Mouse (Mus musculus): ENCODE measurements around the gene Iqgap1. TPM values are rescaled to one million over a fixed set of nuclear protein-coding genes. Genes with fewer than 3 reads are reported as not detected.
"Not testable (repeated sequence)": the region's sequence is repeated elsewhere in the genome, so short reads cannot be mapped to it uniquely, and the experiment has no call there.

The Iqgap1 gene
- polyA plus RNA-seq, 1 experiment from 2014 or later = 21.7 TPM

DNA sequence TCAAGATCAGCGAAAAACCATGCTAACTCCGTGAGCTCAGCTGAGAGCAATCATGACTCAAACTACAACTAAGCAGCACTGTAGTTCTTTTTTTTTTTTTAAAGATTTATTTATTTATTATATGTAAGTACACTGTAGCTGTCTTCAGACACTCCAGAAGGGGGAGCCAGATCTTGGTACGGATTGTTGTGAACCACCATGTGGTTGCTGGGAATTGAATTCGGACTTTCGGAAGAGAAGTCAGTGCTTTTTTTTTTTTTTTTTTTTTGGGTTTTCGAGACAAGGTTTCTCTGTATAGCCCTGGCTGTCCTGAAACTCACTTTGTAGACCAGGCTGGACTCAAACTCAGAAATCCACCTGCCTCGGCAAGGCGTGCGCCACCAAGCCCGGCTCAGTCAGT is 76.7 kb downstream of the Iqgap1 start:
- H3K27me3 ChIP-seq; H3K4me3 ChIP-seq (replicated peaks); H3K27ac ChIP-seq; H3K9me3 ChIP-seq; H3K4me2 ChIP-seq (replicated peaks); ATAC-seq; H3K9ac ChIP-seq (replicated peaks): not testable (repeated sequence)
- peaks cover 54% of the 10 kb centered on the region for H3K36me3 ChIP-seq
- H3K4me1 ChIP-seq (replicated peaks) = peaks cover 27% of the 10 kb centered on the region
- WGBS = 97% methylated on average over 10 of the region's 10 CpGs

DNA sequence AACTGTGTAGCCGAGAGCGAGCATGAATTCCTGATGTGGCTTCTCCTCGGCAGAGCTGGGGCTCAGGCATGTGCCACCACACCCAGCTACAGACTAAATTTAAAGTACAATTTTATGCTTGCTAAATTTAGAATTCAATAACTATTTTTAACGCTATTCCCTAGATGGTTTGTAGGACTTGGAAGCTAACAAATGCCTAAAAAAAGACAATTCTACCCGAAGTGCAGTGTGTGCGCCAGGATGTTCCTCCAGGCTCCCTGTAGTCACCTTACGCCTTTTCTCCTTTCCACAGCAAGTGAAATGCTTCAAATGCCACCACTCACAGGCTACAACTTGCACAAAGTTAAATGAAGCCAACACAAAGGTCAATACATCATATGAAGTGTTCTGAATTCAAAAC is 78.4 kb downstream of the Iqgap1 start:
- no peak overlapping the region for H3K27ac ChIP-seq
- peaks cover 65% of the 10 kb centered on the region for H3K36me3 ChIP-seq
- 73% methylated on average over 7 of the region's 7 CpGs for WGBS

GRCm38 (mm10) chr7:80746166-80746761 is 79.5 kb downstream of the Iqgap1 start:
- H3K36me3 ChIP-seq = peaks cover 63% of the 10 kb centered on the region
- ATAC-seq = peak; percentile 84
- H3K9me3 ChIP-seq = no peaks in the 10 kb centered on the region
- H3K4me3 ChIP-seq (replicated peaks) = no peak overlapping the region
- H3K9ac ChIP-seq (replicated peaks) = peak overlapping the region; percentile 34; the same call in 1 of the 2 replicates
- 4% methylated on average over 5 of the region's 5 CpGs for WGBS
- peak overlapping the region; percentile 69 for H3K27ac ChIP-seq
- H3K27me3 ChIP-seq = no peaks in the 10 kb centered on the region
- no peak overlapping the region for H3K4me2 ChIP-seq (replicated peaks)
- H3K4me1 ChIP-seq (replicated peaks) = peaks cover 29% of the 10 kb centered on the region

More for the DNA sequence above, 78.4 kb downstream of the Iqgap1 start:
- H3K4me3 ChIP-seq (replicated peaks) = no peak overlapping the region
- no peaks in the 10 kb centered on the region for H3K9me3 ChIP-seq
- H3K4me2 ChIP-seq (replicated peaks) = no peak overlapping the region
- no peaks in the 10 kb centered on the region for H3K27me3 ChIP-seq
- H3K9ac ChIP-seq (replicated peaks) = no peak overlapping the region
- H3K4me1 ChIP-seq (replicated peaks) = peaks cover 29% of the 10 kb centered on the region
- no peak for ATAC-seq

DNA sequence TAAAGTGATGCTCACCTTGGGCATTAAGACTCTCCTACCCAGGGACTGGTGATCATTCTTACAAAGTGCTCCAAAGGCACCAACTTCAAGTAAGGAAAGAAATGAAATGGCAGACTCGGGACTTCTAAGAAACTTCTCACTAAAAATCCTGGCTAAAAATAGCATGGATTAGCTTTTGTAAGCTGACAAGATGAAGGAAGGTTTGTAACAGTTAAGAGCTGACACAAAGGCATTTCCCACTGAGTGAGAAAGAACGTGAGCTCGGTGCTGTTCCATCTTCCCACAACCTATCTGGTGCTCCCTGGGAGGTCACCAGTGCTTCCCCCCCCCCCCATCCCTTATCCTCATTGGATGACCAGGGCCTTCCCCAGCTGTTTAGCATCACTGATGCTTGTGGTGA is 80.0 kb downstream of the Iqgap1 start:
- Histone ChIP-seq H3K36me3 (peaks cover 58% of the 10 kb centered on the region), H3K9ac (replicated peaks) (peak overlapping the region; percentile 50; the same call in 1 of the 2 replicates), H3K4me1 (replicated peaks) (peaks cover 29% of the 10 kb centered on the region), H3K27me3 (no peaks in the 10 kb centered on the region), H3K27ac (peak overlapping the region; percentile 69), H3K9me3 (no peaks in the 10 kb centered on the region), H3K4me2 (replicated peaks) (no peak overlapping the region), H3K4me3 (replicated peaks) (no peak overlapping the region)
- peak; percentile 29 for ATAC-seq
- under 1% methylated on average over 3 of the region's 3 CpGs for WGBS

DNA sequence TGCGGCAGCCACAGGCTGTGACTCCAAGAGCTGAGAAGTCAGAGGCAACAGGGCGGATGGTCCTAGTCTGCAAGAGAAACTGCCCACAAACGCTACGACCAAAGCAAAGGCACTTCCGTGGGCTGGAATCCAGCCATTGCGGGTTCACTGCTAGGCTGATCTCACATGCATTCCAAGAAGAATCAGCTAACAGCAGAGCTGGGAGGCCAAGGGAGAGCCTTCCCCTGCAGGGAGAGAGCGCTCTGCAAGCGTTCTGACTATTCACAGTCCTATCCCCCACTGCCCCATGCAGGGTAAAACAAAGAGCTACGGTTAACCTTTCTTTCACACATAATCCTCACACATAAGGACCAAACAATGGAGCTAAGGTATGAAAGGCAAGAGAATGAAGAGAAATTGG is 80.5 kb downstream of the Iqgap1 start:
- ATAC-seq = peak; percentile 47; the same call in 1 of the 2 replicates
- 6% methylated on average over 9 of the region's 9 CpGs for WGBS
- Histone ChIP-seq H3K36me3 (peaks cover 54% of the 10 kb centered on the region), H3K27me3 (no peaks in the 10 kb centered on the region), H3K4me3 (replicated peaks) (no peak overlapping the region), H3K27ac (peak overlapping the region; percentile 69), H3K4me1 (replicated peaks) (peaks cover 29% of the 10 kb centered on the region), H3K9me3 (no peaks in the 10 kb centered on the region), H3K9ac (replicated peaks) (peak overlapping the region; percentile 50; the same call in 1 of the 2 replicates), H3K4me2 (replicated peaks) (peak overlapping the region; percentile 13; the same call in 1 of the 2 replicates)

- WGBS = 79% methylated on average over 9 of the region's 9 CpGs
- H3K36me3 ChIP-seq = peaks cover 53% of the 10 kb centered on the region
- no peak overlapping the region for H3K4me3 ChIP-seq (replicated peaks)
These were observed 81.7 kb downstream of the Iqgap1 start for GRCm38 (mm10) chr7:80743920-80744630.

GRCm38 (mm10) chr7:80742671-80743070 is 83.1 kb downstream of the Iqgap1 start:
- no peaks in the 10 kb centered on the region for H3K27me3 ChIP-seq
- H3K4me2 ChIP-seq (replicated peaks) = no peak overlapping the region
- H3K4me3 ChIP-seq (replicated peaks) = no peak overlapping the region
- no peak for ATAC-seq
- H3K9me3 ChIP-seq = no peaks in the 10 kb centered on the region
- no peak overlapping the region for H3K9ac ChIP-seq (replicated peaks)
- H3K4me1 ChIP-seq (replicated peaks) = peaks cover 29% of the 10 kb centered on the region
- peaks cover 54% of the 10 kb centered on the region for H3K36me3 ChIP-seq
- H3K27ac ChIP-seq = no peak overlapping the region
- 93% methylated on average over 3 of the region's 3 CpGs for WGBS

More at GRCm38 (mm10) chr7:80743920-80744630, 81.7 kb downstream of the Iqgap1 start:
- Histone ChIP-seq H3K9me3 (no peaks in the 10 kb centered on the region), H3K9ac (replicated peaks) (no peak overlapping the region), H3K4me2 (replicated peaks) (no peak overlapping the region), H3K27ac (no peak overlapping the region), H3K27me3 (no peaks in the 10 kb centered on the region), H3K4me1 (replicated peaks) (peaks cover 29% of the 10 kb centered on the region)
- no peak for ATAC-seq

DNA sequence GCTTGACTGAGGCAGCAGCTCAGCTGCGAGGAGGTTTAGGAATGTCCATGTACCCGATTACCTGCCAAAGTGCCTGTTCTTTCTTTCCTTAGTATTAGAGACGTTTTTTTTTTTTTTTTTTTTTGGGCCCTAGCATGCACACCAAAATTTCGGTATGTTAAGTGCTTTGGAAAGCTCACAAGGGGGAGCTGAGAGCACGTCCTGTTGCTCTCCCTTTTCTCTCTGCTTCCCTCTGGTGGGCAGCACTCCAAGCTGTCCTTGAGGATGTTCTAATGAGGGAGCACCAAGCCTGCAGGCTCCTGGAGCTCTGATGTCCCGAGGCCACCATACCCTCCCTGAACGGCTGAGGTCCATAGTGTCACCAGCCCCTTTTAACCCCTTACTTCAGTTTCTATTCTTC is 84.8 kb downstream of the Iqgap1 start:
- Histone ChIP-seq H3K36me3 (peaks cover 66% of the 10 kb centered on the region), H3K27me3 (no peaks in the 10 kb centered on the region), H3K9me3 (no peaks in the 10 kb centered on the region), H3K4me2 (replicated peaks) (no peak overlapping the region), H3K27ac (no peak overlapping the region), H3K9ac (replicated peaks) (no peak overlapping the region), H3K4me3 (replicated peaks) (no peak overlapping the region), H3K4me1 (replicated peaks) (peaks cover 17% of the 10 kb centered on the region)
- WGBS = 33% methylated on average over 7 of the region's 7 CpGs
- no peak for ATAC-seq

- 90% methylated on average over 10 of the region's 10 CpGs for WGBS
- no peak overlapping the region for H3K9ac ChIP-seq (replicated peaks)
- no peak overlapping the region for H3K4me3 ChIP-seq (replicated peaks)
- H3K36me3 ChIP-seq = peaks cover 78% of the 10 kb centered on the region
- H3K9me3 ChIP-seq = no peaks in the 10 kb centered on the region
- H3K4me2 ChIP-seq (replicated peaks) = no peak overlapping the region
- no peaks in the 10 kb centered on the region for H3K4me1 ChIP-seq (replicated peaks)
- H3K27ac ChIP-seq = no peak overlapping the region
- H3K27me3 ChIP-seq = no peaks in the 10 kb centered on the region
- ATAC-seq = no peak
These were observed 89.6 kb downstream of the Iqgap1 start for GRCm38 (mm10) chr7:80736199-80736598.

- H3K36me3 ChIP-seq = peaks cover 74% of the 10 kb centered on the region
- no peak overlapping the region for H3K27ac ChIP-seq
- ATAC-seq = no peak
- H3K4me1 ChIP-seq (replicated peaks) = no peaks in the 10 kb centered on the region
- H3K4me2 ChIP-seq (replicated peaks) = no peak overlapping the region
- H3K9ac ChIP-seq (replicated peaks) = no peak overlapping the region
- no peaks in the 10 kb centered on the region for H3K27me3 ChIP-seq
- no peak overlapping the region for H3K4me3 ChIP-seq (replicated peaks)
- H3K9me3 ChIP-seq = no peaks in the 10 kb centered on the region
- 84% methylated on average over 11 of the region's 11 CpGs for WGBS
These were observed 92.8 kb downstream of the Iqgap1 start for GRCm38 (mm10) chr7:80732986-80733385.

- Histone ChIP-seq H3K9me3 (no peaks in the 10 kb centered on the region), H3K9ac (replicated peaks) (no peak overlapping the region), H3K36me3 (peaks cover 75% of the 10 kb centered on the region), H3K4me2 (replicated peaks) (no peak overlapping the region), H3K27ac (no peak overlapping the region), H3K4me1 (replicated peaks) (no peaks in the 10 kb centered on the region), H3K27me3 (no peaks in the 10 kb centered on the region), H3K4me3 (replicated peaks) (no peak overlapping the region)
- ATAC-seq = 0 out of 2 replicates have a peak, but pooled peaks have one; percentile 48
- WGBS = 35% methylated on average over 8 of the region's 8 CpGs
These were observed 96.1 kb downstream of the Iqgap1 start for GRCm38 (mm10) chr7:80729662-80730061.

GRCm38 (mm10) chr7:80721041-80721440 is 104.7 kb downstream of the Iqgap1 start:
- H3K36me3 ChIP-seq = peaks cover 82% of the 10 kb centered on the region
- no peak overlapping the region for H3K9ac ChIP-seq (replicated peaks)
- WGBS = 35% methylated on average over 9 of the region's 9 CpGs
- no peak overlapping the region for H3K4me2 ChIP-seq (replicated peaks)
- H3K27me3 ChIP-seq = no peaks in the 10 kb centered on the region
- no peak for ATAC-seq
- H3K27ac ChIP-seq = 0 out of 2 replicates have a peak overlapping the region, but pooled peaks have one; percentile 15
- H3K4me1 ChIP-seq (replicated peaks) = peaks cover 6% of the 10 kb centered on the region; the same call in 1 of the 2 replicates
- no peaks in the 10 kb centered on the region for H3K9me3 ChIP-seq
- no peak overlapping the region for H3K4me3 ChIP-seq (replicated peaks)

Measured in midbrain, embryonic 13.5 days (tissue).